8 mouse cellular contexts compared by ENCODE assay signal in the genomic region with DNA sequence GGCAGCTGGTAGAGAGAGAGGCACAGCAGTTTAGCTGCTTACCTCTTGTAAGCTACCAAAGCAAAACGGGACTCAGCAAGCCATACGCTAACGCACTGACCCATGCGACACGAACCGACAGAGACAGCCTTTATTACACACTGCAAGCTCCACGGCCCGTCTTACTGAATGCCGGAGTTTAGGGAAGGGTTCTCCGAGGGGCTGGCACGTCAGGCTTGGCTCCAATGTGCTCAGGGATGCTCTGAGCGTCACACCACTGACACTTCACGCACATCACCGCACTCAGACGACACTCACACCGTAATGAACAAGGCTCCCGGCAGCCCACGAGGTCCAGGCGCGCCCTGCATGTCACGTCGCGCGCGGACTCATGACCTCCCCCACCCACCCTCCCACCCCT. TPM values are rescaled to one million over a fixed set of nuclear protein-coding genes. Genes with fewer than 3 reads are reported as not detected.
A peak's percentile ranks its signal among the peaks of the same experiment; 100 is the strongest.
DNase-seq lines count a peak whose midpoint lies in the region; ATAC-seq and TF ChIP-seq lines count a peak whose summit lies in the region.

No protein-coding gene starts in this region.

- H3K27me3 ChIP-seq in lung, postnatal 0 days (replicated peaks; ENCODE audit: insufficient read depth, low read length), result no peaks in the 10 kb centered on the region
- H3K27me3 ChIP-seq in forebrain, embryonic 16.5 days (replicated peaks; ENCODE audit: control insufficient read depth, insufficient read depth, low read length), result no peaks in the 10 kb centered on the region
- no peaks in the 10 kb centered on the region for H3K27me3 ChIP-seq in megakaryocyte, embryonic 14.5 days (replicated peaks)

- H3K4me3 ChIP-seq in lung, postnatal 0 days (ENCODE audit: low read depth, low read length), result peak overlapping the region; percentile 78
- H3K4me3 ChIP-seq in forebrain, embryonic 16.5 days (replicated peaks; ENCODE audit: low read length), result peak overlapping the region; percentile 81
- H3K4me3 ChIP-seq in megakaryocyte, embryonic 14.5 days (replicated peaks), result peak overlapping the region; percentile 100

- ATAC-seq in lung, postnatal 0 days, result peak; percentile 25
- peak; percentile 53; the same call in 1 of the 2 replicates for ATAC-seq in forebrain, embryonic 16.5 days

- DNase-seq in adrenal gland, postnatal 25 days, result peak; percentile 8
- no peak for DNase-seq in adrenal gland, adult 18-20 months (ENCODE audit: low spot score in 2 of 2)
- no peak for DNase-seq in lung, postnatal 0 days (ENCODE audit: low spot score)
- no peak for DNase-seq in lung, postnatal 10 days
- no peak for DNase-seq in spleen, adult 18-20 months
- no peak for DNase-seq in spleen, adult 12 weeks (ENCODE audit: low spot score)

- no peaks in the 10 kb centered on the region for H3K9me3 ChIP-seq in lung, postnatal 0 days (ENCODE audit: low read length)
- no peaks in the 10 kb centered on the region for H3K9me3 ChIP-seq in forebrain, embryonic 16.5 days (ENCODE audit: control insufficient read depth, low read length)
- no peaks in the 10 kb centered on the region for H3K9me3 ChIP-seq in megakaryocyte, embryonic 14.5 days

- no peak for TF ChIP-seq EP300 in lung, postnatal 0 days (IDR thresholded peaks at IDR 0.05)

- under 1% methylated on average over 25 of the region's 25 CpGs for WGBS in lung, postnatal 0 days
- WGBS in forebrain, embryonic 16.5 days, result under 1% methylated on average over 25 of the region's 25 CpGs

- H3K9ac ChIP-seq in lung, postnatal 0 days (replicated peaks; ENCODE audit: low read depth), result peak overlapping the region; percentile 43
- H3K9ac ChIP-seq in forebrain, embryonic 16.5 days (replicated peaks; ENCODE audit: low read depth, low read length), result peak overlapping the region; percentile 61

- no peak for TF ChIP-seq CTCF in lung, postnatal 0 days (IDR thresholded peaks at IDR 0.05)

- peaks cover 5% of the 10 kb centered on the region; the same call in 1 of the 2 replicates for H3K4me1 ChIP-seq in lung, postnatal 0 days (ENCODE audit: insufficient read depth, low read depth, low read length)
- peaks cover 21% of the 10 kb centered on the region for H3K4me1 ChIP-seq in forebrain, embryonic 16.5 days (replicated peaks; ENCODE audit: control insufficient read depth, insufficient read depth, low read length)
- peaks cover 81% of the 10 kb centered on the region for H3K4me1 ChIP-seq in megakaryocyte, embryonic 14.5 days

- H3K4me2 ChIP-seq in lung, postnatal 0 days (replicated peaks; ENCODE audit: low read depth, low read length), result peak overlapping the region; percentile 93
- peak overlapping the region; percentile 57 for H3K4me2 ChIP-seq in forebrain, embryonic 16.5 days (ENCODE audit: low read length)

- H3K27ac ChIP-seq in lung, postnatal 0 days (ENCODE audit: low read length), result 0 out of 2 replicates have a peak overlapping the region, but pooled peaks have one; percentile 70
- no peak overlapping the region for H3K27ac ChIP-seq in forebrain, embryonic 16.5 days (ENCODE audit: low read length)

- no peaks in the 10 kb centered on the region for H3K36me3 ChIP-seq in lung, postnatal 0 days (ENCODE audit: insufficient read depth, low read length)
- H3K36me3 ChIP-seq in forebrain, embryonic 16.5 days (ENCODE audit: control insufficient read depth, insufficient read depth), result peaks cover 2% of the 10 kb centered on the region; the same call in 1 of the 2 replicates
- peaks cover 55% of the 10 kb centered on the region for H3K36me3 ChIP-seq in megakaryocyte, embryonic 14.5 days (replicated peaks; ENCODE audit: low read length)

RNA-seq across cellular contexts. Expression of gene Cinp, which starts 0.3 kb away (rescaled TPM):
- total RNA-seq in adrenal gland, postnatal 25 days (2021), result 35.8 and 43.9 TPM in 2 replicates
- total RNA-seq in adrenal gland, adult 18-20 months (2021), result 10 to 100 TPM; 36.2 to 40.4 TPM
- 33.8 and 43.4 TPM in 2 replicates for polyA plus RNA-seq in lung, postnatal 0 days (2015; fragmentation: Nextera tagmentation; extraction: Ambion mirVana)
- 76.1 and 87.1 TPM in 2 replicates for polyA plus RNA-seq in forebrain, embryonic 16.5 days (2015; fragmentation: Nextera tagmentation; extraction: Ambion mirVana)
- 11.5 and 21.2 TPM in 2 replicates for polyA plus RNA-seq in megakaryocyte, embryonic 14.5 days (2012; ENCODE audit: insufficient read depth, low replicate concordance)

RNA-seq across cellular contexts. Expression of gene Tecpr2, which starts 0.5 kb away (rescaled TPM):
- 9.5 and 10.1 TPM in 2 replicates for total RNA-seq in adrenal gland, postnatal 25 days (2021)
- total RNA-seq in adrenal gland, adult 18-20 months (2021), result 10 to 100 TPM in 1 of 2 experiments, 1 to 10 TPM in 1; 8.1 to 11.2 TPM
- 1.7 and 1.9 TPM in 2 replicates for polyA plus RNA-seq in lung, postnatal 0 days (2015; fragmentation: Nextera tagmentation; extraction: Ambion mirVana)
- 8.6 and 9.3 TPM in 2 replicates for polyA plus RNA-seq in forebrain, embryonic 16.5 days (2015; fragmentation: Nextera tagmentation; extraction: Ambion mirVana)
- polyA plus RNA-seq in megakaryocyte, embryonic 14.5 days (2012; ENCODE audit: insufficient read depth, low replicate concordance), result 4.0 and 4.3 TPM in 2 replicates

RNA-seq across cellular contexts. Expression of gene Zfp839, which starts 38.6 kb away (rescaled TPM):
- 16.3 and 17.7 TPM in 2 replicates for total RNA-seq in adrenal gland, postnatal 25 days (2021)
- total RNA-seq in adrenal gland, adult 18-20 months (2021), result 10 to 100 TPM; 12.6 to 13.4 TPM
- 2.4 and 3.3 TPM in 2 replicates for polyA plus RNA-seq in lung, postnatal 0 days (2015; fragmentation: Nextera tagmentation; extraction: Ambion mirVana)
- 3.2 and 3.3 TPM in 2 replicates for polyA plus RNA-seq in forebrain, embryonic 16.5 days (2015; fragmentation: Nextera tagmentation; extraction: Ambion mirVana)
- 1.0 and 4.3 TPM in 2 replicates for polyA plus RNA-seq in megakaryocyte, embryonic 14.5 days (2012; ENCODE audit: insufficient read depth, low replicate concordance)

RNA-seq across cellular contexts. Expression of gene Mok, which starts 47.9 kb away (rescaled TPM):
- 1.4 and 1.5 TPM in 2 replicates for total RNA-seq in adrenal gland, postnatal 25 days (2021)
- total RNA-seq in adrenal gland, adult 18-20 months (2021), result 1 to 10 TPM in 1 of 2 experiments, under 1 TPM in 1; 0.86 to 1.2 TPM
- polyA plus RNA-seq in lung, postnatal 0 days (2015; fragmentation: Nextera tagmentation; extraction: Ambion mirVana), result 11.1 and 11.9 TPM in 2 replicates
- 13.4 and 13.6 TPM in 2 replicates for polyA plus RNA-seq in forebrain, embryonic 16.5 days (2015; fragmentation: Nextera tagmentation; extraction: Ambion mirVana)
- polyA plus RNA-seq in megakaryocyte, embryonic 14.5 days (2012; ENCODE audit: insufficient read depth, low replicate concordance), result 2.1 and 2.3 TPM in 2 replicates
